Mouse (Mus musculus): Measurements from ENCODE around the gene Arf1. TPM values are rescaled to one million over a fixed set of nuclear protein-coding genes. Genes with fewer than 3 reads are reported as not detected.
A peak's percentile ranks its signal among the peaks of the same experiment; 100 is the strongest.

Gene Arf1
- 100 to 1,000 TPM; 252 to 265 TPM for total RNA-seq (2021)

GRCm38 (mm10) chr11:59228122-59228953, at the start of gene Arf1:
Gene Arf1, minus strand, starts transcription at chr11:59228270.
- peak; percentile 93 for DNase-seq (ENCODE audit: low spot score)
- intact Hi-C loops (cut with DNase I), result loop anchor here (5.0 kb wide), 1 partner anchor 66 kb away; the partner anchor contains the start of gene Iba57

DNA sequence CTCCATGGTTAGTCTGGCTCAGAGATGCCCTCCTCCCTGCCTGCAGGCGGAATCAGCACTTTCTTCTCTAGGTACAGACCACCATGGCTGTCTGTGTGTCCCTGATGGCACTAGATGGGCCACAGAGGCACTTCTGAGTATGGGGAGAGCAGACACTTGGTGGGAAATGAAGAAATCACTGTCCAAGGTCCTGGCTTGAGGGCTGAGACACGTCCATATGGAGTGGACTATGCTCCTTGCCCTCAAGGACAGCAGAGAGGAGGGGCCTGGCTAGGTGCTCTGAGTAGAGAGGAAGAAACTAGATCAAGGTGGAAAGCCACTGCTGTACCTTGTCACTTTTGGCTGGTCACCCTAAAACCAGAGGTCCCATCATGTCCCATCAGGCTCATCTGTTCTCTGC, 48.8 kb upstream of the Arf1 start:
- DNase-seq (ENCODE audit: low spot score), result no peak
- intact Hi-C loops (cut with DNase I), result no loop called here

GRCm38 (mm10) chr11:59274184-59274583, 46.1 kb upstream of the Arf1 start:
- DNase-seq (ENCODE audit: low spot score), result no peak
- intact Hi-C loops (cut with DNase I), result no loop called here

GRCm38 (mm10) chr11:59266727-59267126, 38.7 kb upstream of the Arf1 start:
- intact Hi-C loops (cut with DNase I), result no loop called here
- no peak for DNase-seq (ENCODE audit: low spot score)

DNA sequence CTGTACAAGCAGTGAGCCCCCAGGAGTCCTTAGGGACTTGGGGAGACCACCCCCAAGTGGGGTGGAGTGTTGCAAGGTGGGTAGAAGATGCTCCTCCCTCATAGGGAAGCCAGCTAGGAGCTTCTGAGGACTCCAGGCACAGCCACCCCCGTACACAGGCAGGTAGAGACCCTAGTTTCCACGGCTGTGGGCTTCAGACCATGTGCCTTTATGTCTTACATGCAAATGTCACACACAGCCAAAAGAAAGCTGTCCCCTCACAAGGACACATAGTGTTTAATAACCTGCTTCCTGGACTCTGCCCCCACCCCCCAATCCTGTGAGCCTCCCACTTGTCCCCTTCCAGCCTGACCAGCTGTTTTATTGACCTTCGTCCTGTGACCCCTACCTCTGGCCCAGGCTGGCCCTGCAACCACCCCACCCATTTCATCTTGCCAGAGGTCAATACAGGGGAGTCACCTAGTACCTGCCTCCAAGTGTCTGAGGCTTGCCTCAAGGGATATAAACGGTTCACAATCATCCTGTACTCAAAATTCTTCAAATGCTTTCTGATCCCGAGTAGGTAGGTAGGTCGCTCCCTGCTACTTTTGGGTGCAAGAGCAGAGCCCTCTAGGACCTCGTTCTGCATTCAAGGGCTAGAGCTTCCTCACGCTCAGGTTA, 37.2 kb upstream of the Arf1 start:
- intact Hi-C loops (cut with DNase I), result no loop called here

GRCm38 (mm10) chr11:59264593-59264992, 36.5 kb upstream of the Arf1 start:
- no peak for DNase-seq (ENCODE audit: low spot score)
- intact Hi-C loops (cut with DNase I), result no loop called here

More for the DNA sequence above, 37.2 kb upstream of the Arf1 start:
- DNase-seq (ENCODE audit: low spot score), result no peak

DNA sequence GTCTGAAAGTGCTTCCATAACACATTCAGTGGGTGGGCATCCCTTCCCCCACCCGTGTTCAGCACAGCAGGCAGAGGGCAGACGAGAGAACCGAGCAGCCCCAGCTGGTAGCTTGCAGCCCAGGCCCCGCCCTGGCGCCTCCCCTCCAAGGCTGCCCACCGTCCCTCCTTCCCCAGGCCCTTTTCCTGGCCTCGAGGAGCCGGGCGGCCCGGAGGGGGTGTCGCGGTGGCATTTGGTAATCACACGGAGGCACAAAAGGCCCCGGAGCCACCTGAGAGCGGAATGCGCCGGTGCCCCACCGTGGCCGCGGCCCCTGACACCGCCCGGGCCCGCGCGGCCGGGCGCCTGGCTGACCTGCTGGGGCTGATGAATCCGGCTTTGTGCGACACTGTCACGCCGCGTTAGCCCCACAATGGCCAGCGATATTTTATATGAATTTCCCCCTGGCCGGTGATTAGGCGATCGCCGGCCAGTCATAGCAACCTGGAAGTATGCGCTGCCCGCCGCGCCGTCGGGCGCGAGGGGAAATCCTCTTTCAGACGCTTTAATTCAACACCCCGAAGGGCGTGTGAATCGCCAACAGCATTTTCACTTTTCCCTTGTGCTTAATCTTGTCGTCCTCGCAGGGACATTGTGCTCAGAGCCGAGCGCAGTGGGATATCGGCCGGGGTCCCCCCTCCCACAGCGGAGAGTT, 35.9 kb upstream of the Arf1 start:
- DNase-seq (ENCODE audit: low spot score), result no peak
- intact Hi-C loops (cut with DNase I), result no loop called here

- DNase-seq (ENCODE audit: low spot score), result no peak
- intact Hi-C loops (cut with DNase I), result no loop called here
Observed at GRCm38 (mm10) chr11:59262308-59262707, 34.2 kb upstream of the Arf1 start.

- intact Hi-C loops (cut with DNase I), result no loop called here
Observed at GRCm38 (mm10) chr11:59260706-59261493, 32.8 kb upstream of the Arf1 start.

GRCm38 (mm10) chr11:59259647-59260046, 31.6 kb upstream of the Arf1 start:
- intact Hi-C loops (cut with DNase I), result no loop called here
- DNase-seq (ENCODE audit: low spot score), result no peak

More at GRCm38 (mm10) chr11:59260706-59261493, 32.8 kb upstream of the Arf1 start:
- DNase-seq (ENCODE audit: low spot score), result no peak

GRCm38 (mm10) chr11:59248101-59248500, 20.0 kb upstream of the Arf1 start:
- intact Hi-C loops (cut with DNase I), result no loop called here
- no peak for DNase-seq (ENCODE audit: low spot score)

DNA sequence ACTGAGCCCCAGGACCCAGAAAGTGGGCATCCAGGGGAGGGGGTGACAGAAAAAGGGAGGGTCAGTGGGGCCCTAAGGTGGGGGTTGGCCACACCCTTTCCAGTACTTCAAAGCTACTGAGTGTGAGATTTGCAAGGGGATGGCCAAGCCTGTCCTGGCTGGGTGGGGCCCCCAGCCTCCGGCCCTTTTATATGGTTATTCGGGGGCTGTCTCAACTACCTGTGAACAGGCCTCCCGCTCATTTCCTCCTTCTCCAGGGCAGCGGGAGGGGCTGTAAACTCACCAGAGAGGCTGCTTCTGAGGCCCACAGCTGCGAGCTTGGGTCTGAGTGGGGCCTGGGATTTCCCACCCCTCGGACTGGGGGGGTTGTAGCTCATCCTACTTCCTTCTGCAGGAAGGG, 15.8 kb upstream of the Arf1 start:
- intact Hi-C loops (cut with DNase I), result no loop called here
- no peak for DNase-seq (ENCODE audit: low spot score)

DNA sequence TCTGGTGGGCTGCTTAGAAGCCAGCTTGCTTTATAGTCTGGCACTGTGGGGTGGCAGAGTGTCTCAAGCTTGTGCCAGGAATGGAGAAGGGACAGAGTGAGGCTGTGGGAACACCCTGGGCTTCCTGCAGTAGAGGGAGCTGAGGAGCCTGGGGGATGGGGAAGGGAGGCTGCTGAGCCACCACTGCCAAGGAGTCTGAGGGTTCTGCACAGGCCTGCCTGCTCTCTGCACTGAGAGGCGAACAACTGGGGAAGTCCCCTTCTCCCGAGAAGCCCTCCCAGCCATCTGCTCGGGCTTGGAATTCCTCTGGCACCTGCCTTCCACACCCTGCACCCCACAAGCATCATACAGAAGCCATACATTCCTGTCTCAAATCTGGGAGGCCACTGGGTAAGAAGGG, 13.8 kb upstream of the Arf1 start:
- intact Hi-C loops (cut with DNase I), result no loop called here
- no peak for DNase-seq (ENCODE audit: low spot score)

GRCm38 (mm10) chr11:59239796-59240195, 11.7 kb upstream of the Arf1 start:
- intact Hi-C loops (cut with DNase I), result loop anchor here (5.0 kb wide), 1 partner anchor 243 kb away; no protein-coding TSS in a partner anchor
- no peak for DNase-seq (ENCODE audit: low spot score)

DNA sequence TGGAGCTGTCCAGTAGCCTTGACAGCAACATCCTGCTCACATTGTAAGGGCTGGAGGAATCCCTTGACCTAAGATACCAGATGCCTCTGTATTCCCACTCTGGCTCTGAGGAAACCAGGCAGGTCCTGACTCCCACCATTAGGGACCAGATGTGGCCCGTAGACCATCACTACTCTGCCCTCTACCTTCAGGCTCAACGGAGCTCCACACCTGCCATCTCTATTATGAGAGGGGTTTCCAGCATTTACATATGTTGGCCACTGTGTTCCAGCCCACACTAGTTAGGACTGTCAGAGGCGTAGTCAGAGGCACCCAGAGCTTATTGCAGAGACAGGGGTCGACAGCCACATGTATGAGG, 11.3 kb upstream of the Arf1 start:
- intact Hi-C loops (cut with DNase I), result loop anchor here (5.0 kb wide), 1 partner anchor 243 kb away; no protein-coding TSS in a partner anchor
- DNase-seq (ENCODE audit: low spot score), result no peak

DNA sequence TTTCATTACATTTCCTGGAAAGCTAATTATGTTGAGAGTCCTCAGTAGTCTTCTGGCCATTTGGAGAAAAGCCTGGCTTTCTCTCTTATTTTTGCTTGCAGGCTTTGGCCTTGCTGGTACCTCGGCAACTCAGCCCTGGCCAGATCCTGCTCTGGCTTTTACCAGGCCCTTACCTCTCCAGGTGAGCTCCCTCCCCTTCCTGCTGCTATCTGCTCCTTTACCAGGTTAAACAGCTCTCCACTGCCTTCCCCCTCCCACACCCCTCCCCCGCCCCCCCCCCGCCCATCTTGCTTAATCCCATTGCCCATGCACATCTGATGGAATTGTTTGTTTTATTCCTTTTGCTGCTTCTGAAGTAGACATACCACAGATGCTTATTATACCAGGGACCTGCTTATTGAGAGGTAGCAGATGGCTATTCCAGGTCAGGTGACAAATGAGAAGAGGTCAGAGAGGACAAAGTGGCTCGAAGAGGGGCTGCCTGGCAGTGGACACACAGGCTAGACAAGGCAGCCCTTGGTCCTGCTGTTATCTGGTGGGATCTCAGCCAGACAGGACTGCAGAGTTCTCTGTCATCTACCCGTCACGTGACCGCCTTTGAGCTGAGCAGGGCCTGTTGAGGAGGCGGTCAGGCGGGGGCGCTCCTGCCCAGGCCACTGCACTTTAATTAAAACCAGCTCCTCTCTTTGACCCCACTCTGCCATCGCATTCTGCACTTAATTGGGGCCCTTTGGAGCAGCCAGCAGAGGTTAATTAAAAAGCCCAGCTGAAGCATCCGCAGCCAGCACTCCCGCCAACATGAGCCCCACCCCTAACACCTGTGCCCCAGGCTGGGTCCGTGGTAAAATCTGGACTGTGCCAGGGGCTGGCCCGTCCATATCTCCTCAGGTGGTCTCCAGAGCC, 10.7 kb upstream of the Arf1 start:
- intact Hi-C loops (cut with DNase I), result loop anchor here (5.0 kb wide), 1 partner anchor 244 kb away; no protein-coding TSS in a partner anchor
- peak; percentile 8 for DNase-seq (ENCODE audit: low spot score)

DNA sequence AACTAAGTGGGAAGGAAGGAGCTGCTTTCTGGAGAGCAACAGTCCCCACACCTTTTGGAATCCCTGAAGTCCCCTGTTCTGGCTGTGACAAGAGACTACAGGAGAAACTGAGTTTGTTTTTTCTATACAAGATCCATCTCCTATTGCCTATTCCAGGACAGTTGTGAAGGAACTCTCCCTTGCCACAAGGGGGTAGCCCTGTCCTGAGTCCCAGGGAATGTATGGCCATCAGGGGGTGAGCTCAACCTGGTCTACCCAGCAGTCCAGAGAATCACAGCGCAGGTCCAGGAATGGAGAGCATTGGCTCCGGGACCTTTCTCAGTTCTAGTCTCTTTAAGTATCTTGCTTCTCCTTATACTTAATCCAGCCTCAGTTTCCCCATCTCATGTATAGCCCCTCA, 4.7 kb upstream of the Arf1 start:
- no peak for DNase-seq (ENCODE audit: low spot score)
- intact Hi-C loops (cut with DNase I), result no loop called here

DNA sequence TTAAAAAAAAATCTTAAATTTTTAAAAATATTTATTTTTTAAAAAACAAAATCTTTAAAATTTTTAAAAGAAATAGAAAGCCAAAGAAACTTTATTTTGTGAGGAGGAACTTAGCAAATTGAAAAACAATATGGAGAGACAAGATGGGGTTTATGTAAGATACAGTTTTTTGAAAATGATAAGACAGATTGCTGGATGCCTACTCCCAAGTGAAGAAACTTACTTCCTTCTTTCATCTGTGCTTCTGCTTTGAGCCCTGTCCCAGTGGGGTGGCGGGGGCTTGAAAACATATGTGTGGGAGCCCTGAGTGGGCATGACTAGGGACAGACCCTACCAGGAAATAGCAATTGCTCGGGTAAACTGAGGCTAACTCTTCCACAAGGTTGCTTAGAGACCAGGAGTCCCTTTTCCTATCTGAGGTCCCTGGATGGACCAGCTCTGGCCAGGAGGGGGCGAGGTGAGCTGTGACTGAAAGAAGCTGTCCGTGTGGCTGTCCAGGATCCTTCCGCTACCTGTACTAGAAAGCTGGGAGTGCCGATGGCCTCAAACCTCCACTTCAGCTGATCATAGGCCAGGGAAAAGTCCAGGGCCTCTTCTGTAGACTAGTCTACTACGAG, 2.2 kb upstream of the Arf1 start:
- DNase-seq (ENCODE audit: low spot score), result no peak
- intact Hi-C loops (cut with DNase I), result no loop called here

All from heart, postnatal 25 days (tissue).